Comparison of ENCODE assay signal across 18 mouse cellular contexts in the genomic region with DNA sequence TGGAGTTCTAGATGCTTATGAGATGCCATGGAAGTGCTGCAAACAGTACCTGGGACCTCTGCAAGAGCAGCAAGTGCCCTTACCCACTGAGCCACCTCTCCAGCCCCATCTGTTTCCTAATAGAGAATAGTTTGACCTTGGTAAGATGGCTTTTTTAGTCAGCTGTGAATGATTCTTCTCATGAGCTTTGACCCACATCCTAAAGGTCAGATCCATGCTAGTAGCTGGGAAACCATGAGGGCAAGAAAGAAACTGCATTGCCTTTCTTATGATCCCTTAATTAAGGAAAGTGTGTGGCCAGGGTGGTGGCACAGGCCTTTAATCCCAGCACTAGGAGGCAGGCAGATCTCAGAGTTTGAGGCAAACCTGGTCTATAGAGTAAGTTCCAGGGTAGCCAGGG. TPM values are rescaled to one million over a fixed set of nuclear protein-coding genes. Genes with fewer than 3 reads are reported as not detected.
DNase-seq lines count a peak whose midpoint lies in the region; TF ChIP-seq lines count a peak whose summit lies in the region.
"Had no signal": no experiment of that assay in that cellular context is flagged by ENCODE, and none has a peak within 500 bp of the region (broad histone marks: within the 10 kb centered on the region; RNA-seq: fewer than 3 reads in every experiment).

No protein-coding gene starts in this region.

- no peaks in the 10 kb centered on the region for H3K36me3 ChIP-seq in testis, adult 2 months (ENCODE audit: control insufficient read depth, insufficient read depth, low read length)
- no peaks in the 10 kb centered on the region for H3K36me3 ChIP-seq in midbrain, embryonic 10.5 days
- H3K36me3 ChIP-seq: embryonic facial prominence, embryonic 10.5 days; heart, embryonic 13.5 days; hindbrain, embryonic 12.5 days had no signal

- H3K9me3 ChIP-seq in midbrain, embryonic 10.5 days (replicated peaks), result no peaks in the 10 kb centered on the region
- H3K9me3 ChIP-seq: embryonic facial prominence, embryonic 10.5 days; forebrain, embryonic 13.5 days; heart, embryonic 13.5 days; hindbrain, embryonic 12.5 days had no signal

- H3K4me1 ChIP-seq in testis, adult 2 months (ENCODE audit: control insufficient read depth, insufficient read depth, low read length), result peaks cover 5% of the 10 kb centered on the region
- H3K4me1 ChIP-seq in midbrain, embryonic 10.5 days, result peaks cover 34% of the 10 kb centered on the region

- no peak overlapping the region for H3K27ac ChIP-seq in testis, adult 2 months (ENCODE audit: control insufficient read depth, insufficient read depth, low read depth, low read length)
- no peak overlapping the region for H3K27ac ChIP-seq in midbrain, embryonic 10.5 days (replicated peaks)
- H3K27ac ChIP-seq: embryonic facial prominence, embryonic 10.5 days; forebrain, embryonic 13.5 days; gastrocnemius, adult 2 months; heart, embryonic 13.5 days; hindbrain, embryonic 12.5 days had no signal

- no peak for TF ChIP-seq POLR2A in testis, adult 2 months (IDR thresholded peaks at IDR 0.05; ENCODE audit: control insufficient read depth, low read depth, low read length)

- H3K27me3 ChIP-seq in testis, adult 2 months (ENCODE audit: control insufficient read depth, insufficient read depth, low read length), result no peaks in the 10 kb centered on the region
- 0 out of 2 replicates have a peak, but pooled peaks cover 3% of the 10 kb centered on the region for H3K27me3 ChIP-seq in midbrain, embryonic 10.5 days (ENCODE audit: low read depth, poor library complexity, severe bottlenecking)
- H3K27me3 ChIP-seq: forebrain, embryonic 13.5 days; heart, embryonic 13.5 days; hindbrain, embryonic 12.5 days had no signal

- no peak for TF ChIP-seq CTCF in testis, adult 2 months (IDR thresholded peaks at IDR 0.05; ENCODE audit: control insufficient read depth, insufficient read depth, insufficient replicate concordance, low read depth, low read length)

- DNase-seq in embryo, embryonic 10 days (ENCODE audit: low spot score), result peak; percentile 18
- no peak for DNase-seq in embryo, embryonic 11 days
- DNase-seq in kidney, adult 9 months, result peak; percentile 77
- no peak for DNase-seq in kidney, postnatal 25 days
- DNase-seq in testis, postnatal 14 days (ENCODE audit: low spot score), result no peak
- no peak for DNase-seq in midbrain, embryonic 10.5 days (ENCODE audit: low spot score)
- DNase-seq in lung, adult 18-20 months, result no peak
- DNase-seq: adrenal gland, postnatal 10 days; cerebellum, postnatal 25 days; forebrain, postnatal 0 days; gastrocnemius, adult 2 months; gastrocnemius, postnatal 25 days; heart, postnatal 4 days had no signal

- peak overlapping the region; percentile 18; the same call in 1 of the 2 replicates for H3K4me3 ChIP-seq in testis, adult 2 months (ENCODE audit: control insufficient read depth, low read depth, low read length)
- no peak overlapping the region for H3K4me3 ChIP-seq in midbrain, embryonic 10.5 days
- H3K4me3 ChIP-seq: embryonic facial prominence, embryonic 10.5 days; forebrain, embryonic 13.5 days; gastrocnemius, adult 2 months; heart, embryonic 13.5 days; hindbrain, embryonic 12.5 days had no signal

RNA-seq across cellular contexts. Expression of gene Mtmr12, which starts 3.0 kb away (rescaled TPM):
- 26.2 and 27.0 TPM in 2 replicates for polyA plus RNA-seq in testis, adult 2 months (2012; rRNA removed)
- 18.0 and 18.7 TPM in 2 replicates for polyA plus RNA-seq in midbrain, embryonic 10.5 days (2016; fragmentation: Nextera tagmentation; extraction: Ambion mirVana)

Comparison
In these comparisons a context has a peak if more than half of its experiments do, and no peak if none do; other contexts are left out.
1. DNase-seq: peak in embryo, embryonic 10 days (single experiment) and kidney, adult 9 months (single experiment); none in embryo, embryonic 11 days (single experiment), kidney, postnatal 25 days (0 of 2), testis, postnatal 14 days (single experiment), midbrain, embryonic 10.5 days (single experiment) and lung, adult 18-20 months (0 of 2).